Comparison of ENCODE assay signal across 8 mouse cellular contexts in the genomic region with DNA sequence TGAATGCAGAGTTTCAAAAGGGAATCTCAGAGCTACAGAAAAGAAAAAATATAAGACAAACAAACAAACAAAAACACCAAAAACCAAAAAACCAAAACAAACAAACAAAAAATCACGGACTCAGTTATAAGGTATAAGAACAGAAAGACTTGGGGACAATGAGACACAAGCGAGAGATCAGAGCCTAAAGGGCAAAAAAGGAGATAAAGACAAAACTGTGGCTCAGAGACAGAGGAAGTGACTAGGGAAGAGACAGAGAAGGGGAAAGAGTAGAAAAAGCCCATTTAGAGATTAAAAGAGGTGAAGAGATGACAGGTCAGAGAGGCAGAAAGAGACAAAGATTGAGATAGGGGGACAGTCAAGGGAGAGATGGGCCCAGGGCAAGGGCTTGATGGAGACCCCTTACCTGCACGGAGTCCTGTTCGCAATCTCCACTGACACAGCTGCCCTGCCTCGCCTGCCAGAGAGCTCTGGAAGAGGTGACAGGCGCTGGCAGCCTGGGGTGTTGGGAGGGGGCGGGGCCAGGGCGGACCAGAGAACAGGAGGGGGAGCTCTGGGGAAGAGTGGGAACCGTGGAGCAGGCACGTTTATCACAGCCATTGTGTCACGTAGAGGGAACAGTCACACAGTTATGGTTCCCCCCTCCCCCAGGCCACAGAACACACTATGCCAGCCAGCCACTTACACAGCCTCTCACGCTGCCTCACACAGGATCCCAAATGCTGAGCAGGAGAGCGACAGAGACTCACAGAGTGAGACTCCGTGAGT. TPM values are rescaled to one million over a fixed set of nuclear protein-coding genes. Genes with fewer than 3 reads are reported as not detected.
DNase-seq lines count a peak whose midpoint lies in the region; ATAC-seq and TF ChIP-seq lines count a peak whose summit lies in the region.

A gene (minus strand): TSS at position 472 of the 768 bp plus-strand sequence.

- peak within 1 kb of the TSS; percentile 43 for H3K4me2 ChIP-seq in lung, embryonic 16.5 days (ENCODE audit: low read depth, low read length)
- peak within 1 kb of the TSS; percentile 39 for H3K4me2 ChIP-seq in forebrain, embryonic 15.5 days (replicated peaks)
- peak within 1 kb of the TSS; percentile 47 for H3K4me2 ChIP-seq in intestine, embryonic 15.5 days (replicated peaks)
- H3K4me2 ChIP-seq in myocyte (ENCODE audit: low read depth): peak within 1 kb of the TSS; percentile 24

- TF ChIP-seq POLR2A in myocyte (IDR thresholded peaks at IDR 0.05; ENCODE audit: insufficient read length, low read depth): no peak

- 0 out of 2 replicates have a peak, but pooled peaks cover 4% of the 10 kb centered on the region for H3K9me3 ChIP-seq in lung, embryonic 16.5 days (ENCODE audit: control insufficient read depth, low read length)
- H3K9me3 ChIP-seq in forebrain, embryonic 15.5 days: no peaks in the 10 kb centered on the region
- H3K9me3 ChIP-seq in intestine, embryonic 15.5 days: no peaks in the 10 kb centered on the region

- H3K36me3 ChIP-seq in lung, embryonic 16.5 days (ENCODE audit: control insufficient read depth, insufficient read depth, low read length): no peaks in the 10 kb centered on the region
- no peaks in the 10 kb centered on the region for H3K36me3 ChIP-seq in forebrain, embryonic 15.5 days
- no peaks in the 10 kb centered on the region for H3K36me3 ChIP-seq in intestine, embryonic 15.5 days
- no peaks in the 10 kb centered on the region for H3K36me3 ChIP-seq in myocyte (ENCODE audit: control insufficient read depth, insufficient read depth)

- no peaks in the 10 kb centered on the region for H3K79me2 ChIP-seq in myocyte (ENCODE audit: control insufficient read depth, insufficient read depth)

- H3K27me3 ChIP-seq in lung, embryonic 16.5 days (ENCODE audit: control insufficient read depth, insufficient read depth, low read depth, low read length): peaks cover 6% of the 10 kb centered on the region; the same call in 1 of the 2 replicates
- peaks cover 6% of the 10 kb centered on the region; the same call in 1 of the 2 replicates for H3K27me3 ChIP-seq in forebrain, embryonic 15.5 days
- peaks cover 10% of the 10 kb centered on the region; the same call in 1 of the 2 replicates for H3K27me3 ChIP-seq in intestine, embryonic 15.5 days (replicated peaks)
- H3K27me3 ChIP-seq in myocyte (ENCODE audit: control insufficient read depth, insufficient read depth, insufficient read length): no peaks in the 10 kb centered on the region

- DNase-seq in lung, postnatal 36 days: no peak
- DNase-seq in spleen, adult 12 weeks (ENCODE audit: low spot score): no peak
- no peak for DNase-seq in cerebellum, adult 11-12 months
- DNase-seq in ovary, postnatal 10 days (ENCODE audit: low spot score): no peak

- peak; percentile 47 for ATAC-seq in lung, embryonic 16.5 days (ENCODE audit: low read depth)
- ATAC-seq in forebrain, embryonic 15.5 days (replicated peaks): peak; percentile 39
- ATAC-seq in intestine, embryonic 15.5 days: peak; percentile 36

- no peak within 1 kb of the TSS for H3ac ChIP-seq in myocyte (ENCODE audit: control insufficient read depth, insufficient read length)

- WGBS in lung, embryonic 16.5 days: 8% methylated on average over 14 of the region's 14 CpGs
- 8% methylated on average over 14 of the region's 14 CpGs for WGBS in forebrain, embryonic 15.5 days
- 11% methylated on average over 14 of the region's 14 CpGs for WGBS in intestine, embryonic 15.5 days

- peaks cover 32% of the 10 kb centered on the region for H3K4me1 ChIP-seq in lung, embryonic 16.5 days (replicated peaks; ENCODE audit: control insufficient read depth, insufficient read depth, low read length)
- peaks cover 37% of the 10 kb centered on the region for H3K4me1 ChIP-seq in forebrain, embryonic 15.5 days
- peaks cover 29% of the 10 kb centered on the region for H3K4me1 ChIP-seq in intestine, embryonic 15.5 days (replicated peaks)

- peak within 1 kb of the TSS; percentile 19 for H3K4me3 ChIP-seq in lung, embryonic 16.5 days (ENCODE audit: low read length)
- H3K4me3 ChIP-seq in forebrain, embryonic 15.5 days: peak within 1 kb of the TSS; percentile 28
- 0 out of 2 replicates have a peak within 1 kb of the TSS, but pooled peaks have one; percentile 9 for H3K4me3 ChIP-seq in intestine, embryonic 15.5 days (replicated peaks)
- H3K4me3 ChIP-seq in myocyte: no peak within 1 kb of the TSS

- H3K9ac ChIP-seq in lung, embryonic 16.5 days (ENCODE audit: low read length): peak within 1 kb of the TSS; percentile 39; the same call in 1 of the 2 replicates
- H3K9ac ChIP-seq in forebrain, embryonic 15.5 days (replicated peaks): peak within 1 kb of the TSS; percentile 41
- peak within 1 kb of the TSS; percentile 26; the same call in 1 of the 2 replicates for H3K9ac ChIP-seq in intestine, embryonic 15.5 days

- peak within 1 kb of the TSS; percentile 47; the same call in 1 of the 2 replicates for H3K27ac ChIP-seq in lung, embryonic 16.5 days (ENCODE audit: low read length)
- H3K27ac ChIP-seq in forebrain, embryonic 15.5 days (replicated peaks): peak within 1 kb of the TSS; percentile 83
- H3K27ac ChIP-seq in intestine, embryonic 15.5 days: no peak within 1 kb of the TSS

TF ChIP-seq in myocyte, 11 proteins besides CTCF, POLR2A, EP300 and RAD21:
- TF ChIP-seq TCF3 (IDR thresholded peaks at IDR 0.05; ENCODE audit: insufficient read length, low read depth) (no peak), SRF (IDR thresholded peaks at IDR 0.05; ENCODE audit: control insufficient read depth, insufficient read length, low read depth) (no peak), USF1 (IDR thresholded peaks at IDR 0.05; ENCODE audit: low read depth) (no peak), MYOD1 (IDR thresholded peaks at IDR 0.05; ENCODE audit: control insufficient read depth in 1 of 3, insufficient read length in 2 of 3, low read depth in 2 of 3) (no peak), POLR2AphosphoS2 (IDR thresholded peaks at IDR 0.05; ENCODE audit: insufficient read length, low read depth) (no peak), REST (IDR thresholded peaks at IDR 0.05; ENCODE audit: insufficient read depth, insufficient read length) (no peak), MYOG (IDR thresholded peaks at IDR 0.05; ENCODE audit: control insufficient read depth in 1 of 3, insufficient read depth in 1 of 3, insufficient read length in 2 of 3, low read depth in 2 of 3) (no peak), CEBPB (IDR thresholded peaks at IDR 0.05; ENCODE audit: insufficient read depth, poor library complexity, severe bottlenecking) (no peak), E2F4 (IDR thresholded peaks at IDR 0.05; ENCODE audit: insufficient read depth) (no peak), MAX (IDR thresholded peaks at IDR 0.05; ENCODE audit: low read depth) (no peak), TCF12 (IDR thresholded peaks at IDR 0.05; ENCODE audit: insufficient read depth, poor library complexity, severe bottlenecking) (no peak)

RNA-seq across cellular contexts. Expression of the gene that starts here (rescaled TPM):
- polyA plus RNA-seq in lung, embryonic 16.5 days (2015; fragmentation: Nextera tagmentation; extraction: Ambion mirVana): 5.6 and 8.2 TPM in 2 replicates
- 18.1 and 20.0 TPM in 2 replicates for polyA plus RNA-seq in forebrain, embryonic 15.5 days (2015; fragmentation: Nextera tagmentation; extraction: Ambion mirVana)
- polyA plus RNA-seq in intestine, embryonic 15.5 days (2015; fragmentation: Nextera tagmentation; extraction: Ambion mirVana): 2.5 and 2.8 TPM in 2 replicates
- polyA plus RNA-seq in myocyte (2012; fragmentation: generic; extraction: Trizol): 0.48 TPM
